Mouse (Mus musculus): Measurements from ENCODE around the gene Htr2b. TPM values are rescaled to one million over a fixed set of nuclear protein-coding genes. Genes with fewer than 3 reads are reported as not detected.

Htr2b gene
- polyA plus RNA-seq, 1 experiment: 0.53 TPM

- Histone ChIP-seq H3K4me3 (ENCODE audit: low read depth, low read length) (no peak overlapping the region), H3K4me1 (ENCODE audit: control insufficient read depth, insufficient read depth, insufficient read length, low read length) (no peaks in the 10 kb centered on the region), H3K36me3 (ENCODE audit: control insufficient read depth, insufficient read depth, low read length) (peaks cover 24% of the 10 kb centered on the region), H3K27ac (ENCODE audit: insufficient read depth, low read depth, low read length) (no peak overlapping the region), H3K27me3 (ENCODE audit: control insufficient read depth, insufficient read depth, low read length) (no peaks in the 10 kb centered on the region)
- WGBS: 89% methylated on average over 3 of the region's 3 CpGs
- TF ChIP-seq POLR2A (IDR thresholded peaks at IDR 0.05; ENCODE audit: low read depth, low read length) (no peak), CTCF (IDR thresholded peaks at IDR 0.05; ENCODE audit: extremely low read depth, insufficient read length, insufficient replicate concordance, low read depth, low read length) (no peak)
Measured at GRCm38 (mm10) chr1:86114141-86114540, 2.4 kb upstream of the Htr2b start.

GRCm38 (mm10) chr1:86105054-86105453, 6.7 kb downstream of the Htr2b start:
- WGBS: 97% methylated on average over 1 of the region's 1 CpGs
- TF ChIP-seq POLR2A (IDR thresholded peaks at IDR 0.05; ENCODE audit: low read depth, low read length) (no peak), CTCF (IDR thresholded peaks at IDR 0.05; ENCODE audit: extremely low read depth, insufficient read length, insufficient replicate concordance, low read depth, low read length) (no peak)
- Histone ChIP-seq H3K4me3 (ENCODE audit: low read depth, low read length) (no peak overlapping the region), H3K36me3 (ENCODE audit: control insufficient read depth, insufficient read depth, low read length) (peaks cover 8% of the 10 kb centered on the region), H3K4me1 (ENCODE audit: control insufficient read depth, insufficient read depth, insufficient read length, low read length) (no peaks in the 10 kb centered on the region), H3K27ac (ENCODE audit: insufficient read depth, low read depth, low read length) (no peak overlapping the region), H3K27me3 (ENCODE audit: control insufficient read depth, insufficient read depth, low read length) (no peaks in the 10 kb centered on the region)

GRCm38 (mm10) chr1:86094413-86094812, 17.4 kb downstream of the Htr2b start:
- Histone ChIP-seq H3K36me3 (ENCODE audit: control insufficient read depth, insufficient read depth, low read length) (peaks cover 52% of the 10 kb centered on the region), H3K27me3 (ENCODE audit: control insufficient read depth, insufficient read depth, low read length) (no peaks in the 10 kb centered on the region), H3K4me1 (ENCODE audit: control insufficient read depth, insufficient read depth, insufficient read length, low read length) (no peaks in the 10 kb centered on the region), H3K27ac (ENCODE audit: insufficient read depth, low read depth, low read length) (no peak overlapping the region), H3K4me3 (ENCODE audit: low read depth, low read length) (no peak overlapping the region)
- no peak for TF ChIP-seq POLR2A (IDR thresholded peaks at IDR 0.05; ENCODE audit: low read depth, low read length)
- no peak for TF ChIP-seq CTCF (IDR thresholded peaks at IDR 0.05; ENCODE audit: extremely low read depth, insufficient read length, insufficient replicate concordance, low read depth, low read length)
- 78% methylated on average over 7 of the region's 7 CpGs for WGBS

- H3K27me3 ChIP-seq (ENCODE audit: control insufficient read depth, insufficient read depth, low read length): no peaks in the 10 kb centered on the region
- no peak overlapping the region for H3K27ac ChIP-seq (ENCODE audit: insufficient read depth, low read depth, low read length)
- H3K4me3 ChIP-seq (ENCODE audit: low read depth, low read length): no peak overlapping the region
- TF ChIP-seq POLR2A (IDR thresholded peaks at IDR 0.05; ENCODE audit: low read depth, low read length) (no peak), CTCF (IDR thresholded peaks at IDR 0.05; ENCODE audit: extremely low read depth, insufficient read length, insufficient replicate concordance, low read depth, low read length) (no peak)
- 95% methylated on average over 2 of the region's 2 CpGs for WGBS
- H3K36me3 ChIP-seq (ENCODE audit: control insufficient read depth, insufficient read depth, low read length): peaks cover 58% of the 10 kb centered on the region
- H3K4me1 ChIP-seq (ENCODE audit: control insufficient read depth, insufficient read depth, insufficient read length, low read length): no peaks in the 10 kb centered on the region
Measured at GRCm38 (mm10) chr1:86076565-86076964, 35.2 kb downstream of the Htr2b start.

- H3K27ac ChIP-seq (ENCODE audit: insufficient read depth, low read depth, low read length): peak within 1 kb of the TSS; percentile 71
- H3K4me1 ChIP-seq (ENCODE audit: control insufficient read depth, insufficient read depth, insufficient read length, low read length): no peaks in the 10 kb centered on the region; the same call in 1 of the 2 replicates
- peak; percentile 76; the same call in 1 of the 2 replicates for TF ChIP-seq CTCF (IDR thresholded peaks at IDR 0.05; ENCODE audit: extremely low read depth, insufficient read length, insufficient replicate concordance, low read depth, low read length)
- peak; percentile 43 for TF ChIP-seq POLR2A (IDR thresholded peaks at IDR 0.05; ENCODE audit: low read depth, low read length)
- WGBS: under 1% methylated on average over 47 of the region's 47 CpGs
- no peaks in the 10 kb centered on the region for H3K27me3 ChIP-seq (ENCODE audit: control insufficient read depth, insufficient read depth, low read length)
- H3K4me3 ChIP-seq (ENCODE audit: low read depth, low read length): peak within 1 kb of the TSS; percentile 88
- 0 out of 2 replicates have a peak, but pooled peaks cover 1% of the 10 kb centered on the region for H3K36me3 ChIP-seq (ENCODE audit: control insufficient read depth, insufficient read depth, low read length)
Measured at GRCm38 (mm10) chr1:86064271-86064991, 47.3 kb downstream of the Htr2b start, which contains the start of gene Psmd1. Psmd1 (plus strand) TSS chr1:86064387.

- Histone ChIP-seq H3K27ac (ENCODE audit: insufficient read depth, low read depth, low read length) (no peak overlapping the region), H3K4me1 (ENCODE audit: control insufficient read depth, insufficient read depth, insufficient read length, low read length) (peaks cover 4% of the 10 kb centered on the region; the same call in 1 of the 2 replicates)
- no peak for TF ChIP-seq POLR2A (IDR thresholded peaks at IDR 0.05; ENCODE audit: low read depth, low read length)
- peak; percentile 5; the same call in 1 of the 2 replicates for TF ChIP-seq CTCF (IDR thresholded peaks at IDR 0.05; ENCODE audit: extremely low read depth, insufficient read length, insufficient replicate concordance, low read depth, low read length)
Measured at GRCm38 (mm10) chr1:86062523-86062922, 49.2 kb downstream of the Htr2b start.

More at GRCm38 (mm10) chr1:86062523-86062922, 49.2 kb downstream of the Htr2b start:
- no peak overlapping the region for H3K4me3 ChIP-seq (ENCODE audit: low read depth, low read length)
- no peaks in the 10 kb centered on the region for H3K27me3 ChIP-seq (ENCODE audit: control insufficient read depth, insufficient read depth, low read length)
- H3K36me3 ChIP-seq (ENCODE audit: control insufficient read depth, insufficient read depth, low read length): 0 out of 2 replicates have a peak, but pooled peaks cover 1% of the 10 kb centered on the region
- WGBS: 66% methylated on average over 6 of the region's 6 CpGs
